Mouse (Mus musculus): ENCODE data around the gene Dnajc2. TPM values are rescaled to one million over a fixed set of nuclear protein-coding genes. Genes with fewer than 3 reads are reported as not detected.

The Dnajc2 gene
- total and polyA plus RNA-seq, 2 experiments = 7.0 to 10.6 TPM

DNA sequence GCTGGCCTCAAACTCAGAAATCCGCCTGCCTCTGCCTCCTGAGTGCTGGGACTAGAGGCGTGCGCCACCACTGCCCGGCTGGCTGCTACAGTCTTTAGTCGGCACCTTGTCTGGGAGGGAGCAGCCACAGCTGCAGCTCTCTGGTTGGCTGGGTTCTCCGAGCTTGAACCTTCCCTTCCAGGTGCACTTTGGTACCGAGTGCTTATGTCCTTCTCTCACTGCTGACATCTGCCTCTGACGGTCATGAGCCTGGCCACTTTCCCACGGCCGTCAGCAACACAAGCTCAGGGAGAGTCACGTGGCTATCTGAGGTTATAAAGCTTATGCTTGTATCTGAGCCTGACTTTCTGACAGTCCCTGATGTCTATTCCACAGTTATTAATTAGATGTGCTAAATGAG, 45.9 kb downstream of the Dnajc2 start:
- TF ChIP-seq CTCF (IDR thresholded peaks at IDR 0.05; ENCODE audit: low read depth, low read length) (no peak), POLR2A (IDR thresholded peaks at IDR 0.05; ENCODE audit: extremely low read depth, insufficient read depth, low read length) (no peak)
- H3K27ac ChIP-seq (replicated peaks; ENCODE audit: insufficient read depth, low read depth, low read length) = peak overlapping the region; percentile 49; the same call in 1 of the 2 replicates
- H3K79me2 ChIP-seq (ENCODE audit: control insufficient read depth, insufficient read depth, low read length) = no peaks in the 10 kb centered on the region; the same call in 1 of the 2 replicates
- H3K27me3 ChIP-seq (ENCODE audit: control insufficient read depth, insufficient read depth, low read length) = no peaks in the 10 kb centered on the region
- peaks cover 36% of the 10 kb centered on the region for H3K36me3 ChIP-seq (ENCODE audit: control insufficient read depth, insufficient read depth, low read length)
- H3K4me1 ChIP-seq (ENCODE audit: control insufficient read depth, insufficient read depth, low read length) = peaks cover 11% of the 10 kb centered on the region
- H3K4me3 ChIP-seq (ENCODE audit: insufficient read depth, low read depth, low read length) = no peak overlapping the region
- peak; percentile 95 for DNase-seq (ENCODE audit: extremely low read depth, low read depth, low spot score)
- WGBS = 25% methylated on average over 11 of the region's 11 CpGs
- H3K9ac ChIP-seq (ENCODE audit: low read depth, low read length) = no peak overlapping the region

DNA sequence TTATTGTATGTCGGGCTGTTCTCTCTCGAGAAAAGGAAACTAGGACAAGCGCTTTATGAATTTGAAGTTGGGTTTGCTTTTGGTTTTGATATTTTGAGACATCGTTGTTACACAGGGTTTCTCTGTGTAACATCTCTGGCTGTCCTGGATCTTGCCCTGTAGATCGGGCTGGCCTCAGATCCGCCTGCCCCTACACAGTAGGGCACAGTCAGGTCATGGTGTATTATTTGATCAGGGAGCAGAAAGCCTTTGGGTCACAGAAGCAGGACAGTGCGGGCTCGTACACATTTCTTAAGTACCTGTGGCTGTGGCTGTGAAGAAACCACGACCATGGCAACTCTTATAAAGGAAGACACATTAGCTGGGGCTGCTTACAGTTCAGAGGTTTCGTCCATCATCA, 47.4 kb downstream of the Dnajc2 start:
- H3K9ac ChIP-seq (ENCODE audit: low read depth, low read length) = peak overlapping the region; percentile 97
- TF ChIP-seq CTCF (IDR thresholded peaks at IDR 0.05; ENCODE audit: low read depth, low read length) (no peak), POLR2A (IDR thresholded peaks at IDR 0.05; ENCODE audit: extremely low read depth, insufficient read depth, low read length) (no peak)
- DNase-seq (ENCODE audit: extremely low read depth, low read depth, low spot score) = peak; percentile 63
- peak overlapping the region; percentile 99 for H3K4me3 ChIP-seq (ENCODE audit: insufficient read depth, low read depth, low read length)
- H3K36me3 ChIP-seq (ENCODE audit: control insufficient read depth, insufficient read depth, low read length) = peaks cover 22% of the 10 kb centered on the region
- H3K27me3 ChIP-seq (ENCODE audit: control insufficient read depth, insufficient read depth, low read length) = no peaks in the 10 kb centered on the region
- whole genome bisulfite sequencing = 4% methylated on average over 10 of the region's 10 CpGs
- H3K4me1 ChIP-seq (ENCODE audit: control insufficient read depth, insufficient read depth, low read length) = peaks cover 11% of the 10 kb centered on the region
- no peaks in the 10 kb centered on the region; the same call in 1 of the 2 replicates for H3K79me2 ChIP-seq (ENCODE audit: control insufficient read depth, insufficient read depth, low read length)
- peak overlapping the region; percentile 78 for H3K27ac ChIP-seq (replicated peaks; ENCODE audit: insufficient read depth, low read depth, low read length)

GRCm38 (mm10) chr5:21736956-21737585, 48.0 kb downstream of the Dnajc2 start, which contains the start of gene Pmpcb:
Gene Pmpcb, plus strand, starts transcription at chr5:21737141.
- H3K79me2 ChIP-seq (ENCODE audit: control insufficient read depth, insufficient read depth, low read length) = no peaks in the 10 kb centered on the region; the same call in 1 of the 2 replicates
- WGBS = under 1% methylated on average over 41 of the region's 42 CpGs
- no peaks in the 10 kb centered on the region for H3K27me3 ChIP-seq (ENCODE audit: control insufficient read depth, insufficient read depth, low read length)
- H3K4me3 ChIP-seq (ENCODE audit: insufficient read depth, low read depth, low read length) = peak within 1 kb of the TSS; percentile 99
- H3K4me1 ChIP-seq (ENCODE audit: control insufficient read depth, insufficient read depth, low read length) = peaks cover 11% of the 10 kb centered on the region
- peaks cover 18% of the 10 kb centered on the region for H3K36me3 ChIP-seq (ENCODE audit: control insufficient read depth, insufficient read depth, low read length)
- peak within 1 kb of the TSS; percentile 78 for H3K27ac ChIP-seq (replicated peaks; ENCODE audit: insufficient read depth, low read depth, low read length)
- TF ChIP-seq POLR2A (IDR thresholded peaks at IDR 0.05; ENCODE audit: extremely low read depth, insufficient read depth, low read length) (peak; percentile 45; the same call in 1 of the 2 replicates), CTCF (IDR thresholded peaks at IDR 0.05; ENCODE audit: low read depth, low read length) (peak; percentile 95)
- DNase-seq (ENCODE audit: extremely low read depth, low read depth, low spot score) = peak; percentile 66
- H3K9ac ChIP-seq (ENCODE audit: low read depth, low read length) = peak within 1 kb of the TSS; percentile 97

DNA sequence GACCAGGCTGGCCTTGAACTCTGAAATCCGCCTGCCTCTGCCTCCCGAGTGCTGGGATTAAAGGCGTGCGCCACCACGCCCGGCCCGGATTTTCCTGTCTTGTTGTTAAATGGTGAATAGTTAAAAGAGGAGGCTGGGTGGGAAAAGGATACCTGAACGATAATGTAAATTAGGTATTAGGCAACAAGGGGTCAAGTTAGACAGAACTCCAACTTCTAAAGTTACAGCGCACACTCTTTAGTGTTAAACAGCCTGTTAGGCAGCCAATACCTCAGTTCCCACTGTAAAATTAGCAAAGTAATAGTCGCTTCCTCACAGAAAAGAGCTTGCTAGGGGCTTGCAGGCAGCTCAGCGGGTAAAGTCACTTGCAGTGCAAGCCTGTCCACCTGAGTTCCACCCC, 49.0 kb downstream of the Dnajc2 start:
- H3K79me2 ChIP-seq (ENCODE audit: control insufficient read depth, insufficient read depth, low read length) = no peaks in the 10 kb centered on the region; the same call in 1 of the 2 replicates
- H3K36me3 ChIP-seq (ENCODE audit: control insufficient read depth, insufficient read depth, low read length) = peaks cover 8% of the 10 kb centered on the region; the same call in 1 of the 2 replicates
- no peak overlapping the region for H3K9ac ChIP-seq (ENCODE audit: low read depth, low read length)
- no peak overlapping the region for H3K27ac ChIP-seq (replicated peaks; ENCODE audit: insufficient read depth, low read depth, low read length)
- WGBS = 74% methylated on average over 11 of the region's 11 CpGs
- no peaks in the 10 kb centered on the region for H3K27me3 ChIP-seq (ENCODE audit: control insufficient read depth, insufficient read depth, low read length)
- no peak for DNase-seq (ENCODE audit: extremely low read depth, low read depth, low spot score)
- H3K4me3 ChIP-seq (ENCODE audit: insufficient read depth, low read depth, low read length) = no peak overlapping the region
- H3K4me1 ChIP-seq (ENCODE audit: control insufficient read depth, insufficient read depth, low read length) = peaks cover 11% of the 10 kb centered on the region
- TF ChIP-seq POLR2A (IDR thresholded peaks at IDR 0.05; ENCODE audit: extremely low read depth, insufficient read depth, low read length) = no peak
- TF ChIP-seq CTCF (IDR thresholded peaks at IDR 0.05; ENCODE audit: low read depth, low read length) = no peak

DNA sequence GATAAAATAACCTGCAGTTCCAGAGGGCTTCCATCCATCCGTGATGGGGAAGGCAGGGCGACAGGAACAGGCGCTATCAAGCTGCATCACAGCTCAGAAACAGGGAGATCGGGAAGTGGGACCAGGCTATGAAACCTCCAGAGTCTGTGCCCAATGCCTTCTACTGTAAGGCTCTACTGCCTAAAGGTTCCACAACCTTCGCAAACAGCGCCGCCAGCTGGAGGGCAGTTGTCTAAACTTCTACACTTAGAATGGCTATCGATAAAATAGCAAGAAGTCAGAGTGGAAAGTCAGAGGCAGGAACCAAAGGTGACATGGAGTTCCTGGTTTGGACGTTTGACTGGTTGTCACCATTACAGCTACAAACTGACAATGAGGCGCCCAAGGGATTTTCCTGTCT, 49.5 kb downstream of the Dnajc2 start:
- H3K27ac ChIP-seq (replicated peaks; ENCODE audit: insufficient read depth, low read depth, low read length) = no peak overlapping the region
- WGBS = 24% methylated on average over 10 of the region's 10 CpGs
- H3K36me3 ChIP-seq (ENCODE audit: control insufficient read depth, insufficient read depth, low read length) = peaks cover 8% of the 10 kb centered on the region; the same call in 1 of the 2 replicates
- DNase-seq (ENCODE audit: extremely low read depth, low read depth, low spot score) = peak; percentile 73
- no peaks in the 10 kb centered on the region for H3K27me3 ChIP-seq (ENCODE audit: control insufficient read depth, insufficient read depth, low read length)
- peaks cover 11% of the 10 kb centered on the region for H3K4me1 ChIP-seq (ENCODE audit: control insufficient read depth, insufficient read depth, low read length)
- TF ChIP-seq CTCF (IDR thresholded peaks at IDR 0.05; ENCODE audit: low read depth, low read length) (peak; percentile 78), POLR2A (IDR thresholded peaks at IDR 0.05; ENCODE audit: extremely low read depth, insufficient read depth, low read length) (no peak)
- H3K4me3 ChIP-seq (ENCODE audit: insufficient read depth, low read depth, low read length) = peak overlapping the region; percentile 44
- H3K79me2 ChIP-seq (ENCODE audit: control insufficient read depth, insufficient read depth, low read length) = no peaks in the 10 kb centered on the region; the same call in 1 of the 2 replicates
- H3K9ac ChIP-seq (ENCODE audit: low read depth, low read length) = 0 out of 2 replicates have a peak overlapping the region, but pooled peaks have one; percentile 6

- 75% methylated on average over 20 of the region's 20 CpGs for WGBS
- Histone ChIP-seq H3K27ac (replicated peaks; ENCODE audit: insufficient read depth, low read depth, low read length) (no peak overlapping the region), H3K4me3 (ENCODE audit: insufficient read depth, low read depth, low read length) (peak overlapping the region; percentile 44), H3K36me3 (ENCODE audit: control insufficient read depth, insufficient read depth, low read length) (peaks cover 4% of the 10 kb centered on the region; the same call in 1 of the 2 replicates), H3K27me3 (ENCODE audit: control insufficient read depth, insufficient read depth, low read length) (no peaks in the 10 kb centered on the region), H3K4me1 (ENCODE audit: control insufficient read depth, insufficient read depth, low read length) (peaks cover 11% of the 10 kb centered on the region), H3K9ac (ENCODE audit: low read depth, low read length) (no peak overlapping the region), H3K79me2 (ENCODE audit: control insufficient read depth, insufficient read depth, low read length) (no peaks in the 10 kb centered on the region; the same call in 1 of the 2 replicates)
- TF ChIP-seq POLR2A (IDR thresholded peaks at IDR 0.05; ENCODE audit: extremely low read depth, insufficient read depth, low read length) (no peak), CTCF (IDR thresholded peaks at IDR 0.05; ENCODE audit: low read depth, low read length) (no peak)
- DNase-seq (ENCODE audit: extremely low read depth, low read depth, low spot score) = no peak
Measured at GRCm38 (mm10) chr5:21735100-21735499, 50.0 kb downstream of the Dnajc2 start.

Measured in liver, adult 2 months (tissue).